Mouse (Mus musculus): ENCODE data around the gene Kif27. TPM values are rescaled to one million over a fixed set of nuclear protein-coding genes. Genes with fewer than 3 reads are reported as not detected.

The Kif27 gene
- not detected in 2 replicates for polyA plus RNA-seq (2012; ENCODE audit: low replicate concordance)

GRCm38 (mm10) chr13:58358629-58359303 is at the start of gene Kif27:
Gene Kif27 (minus strand): TSS chr13:58359122.

GRCm38 (mm10) chr13:58403243-58403642 is 44.3 kb upstream of the Kif27 start, which contains the start of gene Hnrnpk:
Gene Hnrnpk (minus strand): TSS chr13:58403343.

GRCm38 (mm10) chr13:58402003-58402743 is 43.3 kb upstream of the Kif27 start, which contains the start of gene Rmi1:
Gene Rmi1 (plus strand): TSS chr13:58402248.

GRCm38 (mm10) chr13:58384779-58385546 is 26.0 kb upstream of the Kif27 start, which contains the start of gene 2210016F16Rik:
Gene 2210016F16Rik (minus strand): TSS chr13:58385225.

GRCm38 (mm10) chr13:58275599-58275998 is 83.3 kb downstream of the Kif27 start, which contains the start of gene Gkap1:
Gene Gkap1 (minus strand): TSS chr13:58275699.

Other genes starting within 250 kb of the Kif27 start
- gene Klhl3, start 245.5 kb downstream of the Kif27 start, polyA plus RNA-seq (2012; ENCODE audit: low replicate concordance): 0.35 and 0.52 TPM in 2 replicates
- gene Hnrnpa0, start 230.6 kb downstream of the Kif27 start, polyA plus RNA-seq (2012; ENCODE audit: low replicate concordance): 228 and 585 TPM in 2 replicates
- gene Idnk, start 201.5 kb downstream of the Kif27 start, polyA plus RNA-seq (2012; ENCODE audit: low replicate concordance): 25.0 and 31.6 TPM in 2 replicates
- 60.1 and 67.2 TPM in 2 replicates for gene Ubqln1, start 143.5 kb downstream of the Kif27 start, polyA plus RNA-seq (2012; ENCODE audit: low replicate concordance)
- 2.3 and 3.6 TPM in 2 replicates for gene Gkap1, start 83.4 kb downstream of the Kif27 start, polyA plus RNA-seq (2012; ENCODE audit: low replicate concordance)
- gene 2210016F16Rik, start 26.1 kb upstream of the Kif27 start, polyA plus RNA-seq (2012; ENCODE audit: low replicate concordance): 14.5 and 27.5 TPM in 2 replicates
- gene Rmi1, start 43.1 kb upstream of the Kif27 start, polyA plus RNA-seq (2012; ENCODE audit: low replicate concordance): 26.4 and 67.0 TPM in 2 replicates
- 571 and 581 TPM in 2 replicates for gene Hnrnpk, start 44.2 kb upstream of the Kif27 start, polyA plus RNA-seq (2012; ENCODE audit: low replicate concordance)